Mouse (Mus musculus) megakaryocyte-erythroid progenitor cell, adult 5-6 weeks (primary cell): ENCODE results near the gene Dusp5. TPM values are rescaled to one million over a fixed set of nuclear protein-coding genes. Genes with fewer than 3 reads are reported as not detected.

Source experiments
- ATAC-seq: replicated peaks from 2 replicates; pipeline ENCODE4 v1.8.0; 2016; ENCODE audit warnings: mild to moderate bottlenecking, inconsistent platforms; ENCODE audit not compliant: severe bottlenecking, poor library complexity, low FRiP score, low TSS enrichment
- total RNA-seq, 2 experiments: library from RNA; stranded (forward) in 1 of 2; stranded (reverse) in 1 of 2; fragments of 200-1000, 215-1000 nt in 1 of 2; fragments of >200 nt in 1 of 2; fragmentation: Nextera tagmentation in 1 of 2; gene quantifications; 2 replicates each; pipeline ENCODE4 v1.2.3; 2014 to 2017

Gene Dusp5
- total RNA-seq, 2 experiments from 2014 or later = 1.6 to 12.3 TPM

GRCm38 (mm10) chr19:53538024-53538423 is 9.1 kb downstream of the Dusp5 start:
- ATAC-seq = no peak

DNA sequence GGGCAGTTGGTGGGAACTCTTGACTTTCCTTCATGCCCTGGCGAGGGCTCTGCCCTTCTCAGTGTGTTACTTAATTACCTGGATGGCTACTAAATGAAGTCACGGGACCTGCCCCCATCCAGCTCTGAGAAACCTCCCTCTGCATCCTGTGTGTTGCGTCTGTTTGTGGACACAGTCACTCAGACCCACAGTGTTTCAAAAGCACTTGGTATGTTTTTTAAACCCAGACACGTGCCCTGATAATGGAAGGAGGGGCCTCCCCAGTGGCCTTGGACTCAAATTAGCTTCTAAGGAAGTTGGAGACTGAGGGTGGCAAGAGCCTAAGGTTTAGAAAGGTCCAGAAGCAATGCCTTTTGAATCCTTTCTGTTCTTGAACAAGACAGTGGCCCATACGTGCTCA is 9.9 kb downstream of the Dusp5 start:
- no peak for ATAC-seq

DNA sequence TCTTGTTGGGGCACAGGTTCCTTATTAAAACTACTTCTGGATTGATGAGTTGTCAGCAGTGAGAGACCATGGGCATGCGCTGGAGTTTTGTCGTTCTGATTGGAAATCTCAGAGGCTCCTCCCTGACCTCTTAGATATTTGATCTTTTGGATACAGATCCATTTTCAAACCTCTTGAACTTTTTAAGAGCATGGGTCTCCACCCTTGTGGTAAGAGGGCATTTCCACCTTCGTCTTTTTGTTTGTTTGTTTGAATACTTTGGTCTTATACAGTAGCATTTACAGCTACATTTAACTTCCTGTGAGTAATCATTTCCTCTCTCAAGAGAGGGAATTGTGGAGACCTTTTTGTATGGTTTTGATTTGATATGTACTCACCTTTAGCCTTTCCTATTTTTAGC is 10.4 kb downstream of the Dusp5 start:
- ATAC-seq = no peak

DNA sequence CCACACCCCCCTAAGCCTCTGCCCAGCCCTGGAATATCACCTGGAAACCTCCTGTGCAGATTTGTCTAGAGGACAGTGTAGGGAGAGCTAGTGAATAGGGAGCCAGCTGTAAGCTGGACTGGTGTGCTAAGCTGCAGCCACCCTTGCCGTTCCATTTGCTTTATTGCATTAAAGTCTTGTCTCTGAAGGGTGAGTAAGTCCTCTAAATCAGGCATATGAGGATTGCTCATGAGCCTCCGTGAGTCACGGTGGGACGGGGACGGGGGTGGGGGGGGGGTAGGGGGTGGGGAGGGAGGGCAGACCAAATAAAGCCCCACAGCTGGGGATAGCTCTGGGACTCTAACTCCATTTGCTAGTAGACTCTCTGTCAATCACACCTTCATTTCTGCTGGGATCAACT is 14.7 kb downstream of the Dusp5 start:
- ATAC-seq = no peak

DNA sequence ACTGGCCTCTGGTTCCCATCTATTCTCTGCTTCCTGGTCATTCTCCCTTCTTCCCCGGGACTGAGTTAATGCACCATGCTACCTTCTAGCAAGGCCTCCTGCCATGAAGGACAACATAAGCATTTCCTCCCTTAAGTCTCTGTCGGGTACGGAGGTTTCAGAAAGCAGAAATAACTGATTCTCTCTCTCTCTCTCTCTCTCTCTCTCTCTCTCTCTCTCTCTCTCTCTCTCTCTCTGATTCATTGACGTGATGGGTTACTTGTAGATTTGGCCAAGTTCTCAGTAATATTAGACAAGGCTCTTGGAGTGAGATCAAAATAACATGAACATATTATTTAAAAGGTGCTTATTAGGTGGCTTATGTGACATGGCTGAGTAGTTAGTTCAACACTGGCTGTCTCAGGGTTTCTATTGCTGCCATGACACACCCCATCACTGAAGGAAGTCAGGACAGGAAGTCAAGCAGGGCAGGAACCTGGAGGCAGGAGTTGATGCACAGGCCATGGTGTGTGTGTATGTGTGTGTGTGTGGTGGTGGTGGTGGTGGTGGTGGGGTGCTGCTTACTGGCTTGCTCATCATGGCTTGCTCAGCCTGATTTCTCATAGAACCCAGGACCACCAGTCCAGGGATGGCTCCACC is 16.1 kb downstream of the Dusp5 start:
- no peak for ATAC-seq

DNA sequence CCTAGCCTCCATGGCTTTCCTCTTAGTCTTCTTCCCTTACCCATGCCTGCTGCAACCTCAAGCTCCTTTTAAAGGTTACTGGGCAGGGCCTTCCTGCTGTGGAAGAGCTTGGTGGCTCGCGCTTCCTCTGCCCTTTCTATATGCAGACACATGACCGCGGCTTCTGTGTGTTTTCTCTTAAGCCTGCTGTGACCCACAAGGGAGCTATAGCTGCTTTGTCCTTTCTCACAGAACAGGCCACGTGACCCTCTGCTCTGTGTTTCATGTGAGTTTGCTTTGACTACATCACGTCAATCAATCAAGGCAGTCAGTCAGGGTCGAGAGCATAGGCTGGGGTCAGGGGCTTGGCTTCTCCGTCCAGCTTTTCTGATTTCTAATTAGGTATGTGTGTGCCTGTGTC is 18.7 kb downstream of the Dusp5 start:
- no peak for ATAC-seq

DNA sequence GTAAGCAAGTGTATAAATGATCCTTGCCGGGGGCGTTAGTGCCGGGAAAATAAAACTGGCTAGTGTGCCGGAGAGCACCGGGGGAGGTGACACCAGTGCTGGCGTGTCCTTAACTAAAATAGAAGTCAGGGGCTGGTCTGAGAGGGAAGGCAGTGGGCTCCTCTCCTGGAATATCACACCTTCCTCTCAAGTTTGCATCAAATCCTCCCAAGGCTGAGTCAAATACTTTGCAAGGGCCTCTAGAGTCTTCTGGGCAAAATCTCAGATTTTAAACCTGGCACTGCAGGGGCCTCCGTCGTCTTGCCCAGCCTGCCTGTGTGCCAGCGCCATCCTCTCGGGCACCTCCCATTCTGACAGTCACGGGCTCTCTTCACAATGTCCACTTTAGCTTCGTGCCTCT is 22.1 kb downstream of the Dusp5 start:
- ATAC-seq = no peak

DNA sequence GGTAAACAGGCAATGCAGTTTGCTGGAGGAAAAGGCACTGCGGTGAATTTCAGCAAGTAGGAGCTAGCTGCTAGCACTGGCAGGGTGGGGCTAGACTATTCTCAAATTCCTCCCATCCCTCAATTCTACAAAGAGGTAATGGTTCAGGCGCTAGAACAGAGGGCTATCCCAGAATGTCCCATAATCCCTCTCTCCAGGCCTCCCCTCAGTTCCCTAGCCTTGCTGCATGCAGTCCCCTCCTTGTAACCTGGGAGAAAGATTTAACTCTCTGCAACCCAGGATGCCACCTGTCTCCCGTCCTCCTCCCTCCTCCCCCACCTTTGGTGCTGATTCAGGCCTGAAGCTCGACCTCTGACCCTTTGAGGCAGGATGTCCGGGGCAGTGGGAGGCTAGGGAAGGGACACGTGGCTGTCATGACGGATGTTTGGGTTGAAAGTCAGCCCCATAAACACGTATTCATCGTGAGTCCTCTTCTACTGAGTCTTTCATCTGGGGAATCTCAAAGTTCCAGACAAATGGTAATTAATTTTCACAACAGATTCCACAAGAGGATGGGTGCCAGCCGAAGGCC is 23.4 kb downstream of the Dusp5 start:
- ATAC-seq = no peak

DNA sequence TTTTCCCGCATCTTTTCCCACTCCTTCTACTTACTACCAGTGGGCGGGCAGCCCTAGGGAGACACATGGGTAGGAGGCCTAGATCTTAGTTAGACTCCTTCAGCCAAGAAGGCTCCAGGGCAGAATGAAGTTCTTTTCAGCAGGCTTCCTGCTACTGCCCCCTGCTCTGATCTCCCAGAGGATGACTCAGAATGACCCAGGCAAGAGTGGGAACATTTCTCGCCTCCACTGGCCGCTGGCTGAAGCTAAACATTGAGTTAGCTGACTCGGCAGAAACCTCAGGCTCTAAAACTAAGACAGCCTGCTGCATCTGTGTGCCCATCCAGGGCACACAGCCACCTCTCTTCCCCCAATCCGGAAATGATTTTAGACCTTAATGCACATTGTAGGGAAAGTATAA is 23.9 kb downstream of the Dusp5 start:
- ATAC-seq = no peak

- no peak for ATAC-seq
These were observed 25.5 kb downstream of the Dusp5 start for GRCm38 (mm10) chr19:53554402-53554801.

DNA sequence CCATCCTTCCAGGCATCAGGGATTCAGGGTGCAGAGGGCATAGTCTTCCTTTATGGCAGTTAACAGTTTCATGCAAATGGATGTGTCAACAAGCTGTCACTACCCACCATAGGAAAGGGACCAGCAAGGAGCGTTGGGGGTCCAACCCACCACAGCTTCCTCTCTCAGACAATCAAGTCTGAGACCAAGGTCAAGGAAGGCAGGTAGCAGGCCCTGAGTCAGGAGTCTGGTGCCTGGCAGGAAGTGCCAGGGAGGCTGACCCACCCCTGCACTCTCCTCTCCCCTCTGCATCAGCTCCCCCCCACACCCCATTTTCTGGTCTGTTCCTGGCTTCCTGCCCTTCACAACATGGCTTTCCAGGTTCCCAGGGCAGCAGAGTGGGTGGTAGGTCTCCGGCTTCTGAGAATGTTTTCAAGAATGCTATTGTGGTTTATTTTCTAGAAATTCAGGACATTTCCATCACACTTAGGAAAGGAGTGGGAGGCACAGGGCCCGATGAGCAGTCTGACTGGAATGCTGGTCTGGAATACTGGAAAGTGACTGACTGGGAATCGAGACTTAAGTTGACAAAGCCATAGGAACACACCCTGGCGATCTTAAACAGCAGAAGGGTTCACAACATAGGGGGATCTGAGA is 26.2 kb downstream of the Dusp5 start:
- no peak for ATAC-seq

GRCm38 (mm10) chr19:53556841-53557240 is 27.9 kb downstream of the Dusp5 start:
- no peak for ATAC-seq

- ATAC-seq = no peak
These were observed 28.5 kb downstream of the Dusp5 start for GRCm38 (mm10) chr19:53557267-53557936.

GRCm38 (mm10) chr19:53560436-53560835 is 31.5 kb downstream of the Dusp5 start:
- no peak for ATAC-seq

- no peak for ATAC-seq
These were observed 35.3 kb downstream of the Dusp5 start for GRCm38 (mm10) chr19:53564174-53564573.

GRCm38 (mm10) chr19:53565565-53566277 is 36.8 kb downstream of the Dusp5 start:
- ATAC-seq = no peak

DNA sequence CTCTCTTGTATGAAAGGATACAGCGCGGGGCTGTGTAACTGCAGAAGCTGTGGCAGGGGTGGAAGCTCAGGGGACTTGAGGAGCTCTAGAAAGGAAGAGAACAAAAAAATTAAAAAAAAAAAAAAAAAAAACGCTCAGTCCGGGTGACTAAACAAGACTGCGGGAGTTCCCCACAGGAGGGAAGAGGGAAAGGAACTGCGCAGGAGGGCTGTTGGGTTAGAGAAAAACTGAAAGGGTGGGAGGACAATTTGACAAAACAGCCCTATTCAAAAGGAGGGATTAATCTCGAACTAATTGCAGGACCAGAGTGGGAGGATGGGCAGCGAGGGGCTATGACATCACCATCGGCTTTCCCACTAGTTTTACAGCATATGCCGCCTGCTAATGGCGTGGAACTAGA is 39.0 kb downstream of the Dusp5 start:
- no peak for ATAC-seq

DNA sequence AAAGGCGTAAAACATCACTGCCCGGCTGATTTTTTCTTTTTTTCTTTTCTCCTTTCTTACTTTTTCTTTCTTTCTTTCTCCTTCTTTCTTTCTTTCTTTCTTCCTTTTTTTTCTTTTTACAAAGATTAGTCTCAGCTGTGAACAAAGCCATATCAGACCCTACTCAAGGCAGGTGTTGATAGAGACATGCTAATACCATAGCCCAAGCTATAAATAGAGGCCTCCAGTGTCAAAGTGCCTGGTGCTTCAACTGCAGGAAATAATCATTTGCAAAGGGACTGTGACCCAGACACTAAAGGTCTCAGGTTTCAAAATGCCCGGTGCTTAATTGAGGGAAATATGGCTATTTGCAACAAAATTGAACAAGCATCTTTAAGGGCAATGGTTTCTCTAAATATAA is 39.6 kb downstream of the Dusp5 start:
- ATAC-seq = no peak

DNA sequence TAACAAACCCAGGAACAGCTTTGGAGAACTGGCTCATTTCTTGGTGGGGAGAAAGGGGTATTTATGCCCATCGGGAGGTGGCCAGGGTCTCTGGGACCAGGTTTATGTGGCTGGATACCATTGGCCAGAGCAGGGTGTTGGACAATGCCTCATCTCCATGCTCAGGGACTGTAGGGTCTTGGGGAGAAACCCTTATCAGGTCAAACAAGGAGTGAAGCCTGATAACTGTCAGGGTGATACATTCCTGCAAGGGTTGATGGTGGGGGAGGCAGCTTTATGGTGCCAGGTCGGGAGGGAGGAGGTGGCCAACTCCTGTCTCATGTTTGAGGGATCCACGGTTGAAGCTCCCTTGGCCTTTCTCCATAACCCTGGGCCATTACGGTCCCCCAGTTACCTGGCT is 42.1 kb downstream of the Dusp5 start:
- 0 out of 2 replicates have a peak, but pooled peaks have one; percentile 12 for ATAC-seq
